Mouse (Mus musculus): ENCODE data around the gene Ankrd13c. TPM values are rescaled to one million over a fixed set of nuclear protein-coding genes. Genes with fewer than 3 reads are reported as not detected.

Gene Ankrd13c
- polyA plus RNA-seq (2015; fragmentation: Nextera tagmentation; extraction: Ambion mirVana) = 13.2 and 15.9 TPM in 2 replicates

- DNase-seq (ENCODE audit: low spot score) (peak; percentile 93), ATAC-seq (ENCODE audit: low FRiP score, low TSS enrichment) (peak; percentile 99)
- Histone ChIP-seq H3K4me1 (replicated peaks; ENCODE audit: control insufficient read depth, insufficient read depth) (no peaks in the 10 kb centered on the region), H3K27ac (replicated peaks) (peak within 1 kb of the TSS; percentile 98), H3K9me3 (ENCODE audit: control insufficient read depth, low read length) (no peaks in the 10 kb centered on the region), H3K9ac (ENCODE audit: low read length) (peak within 1 kb of the TSS; percentile 97), H3K27me3 (ENCODE audit: control insufficient read depth, insufficient read depth, low read length) (no peaks in the 10 kb centered on the region), H3K4me3 (ENCODE audit: low read depth, low read length) (peak within 1 kb of the TSS; percentile 97), H3K4me2 (replicated peaks; ENCODE audit: low read depth) (peak within 1 kb of the TSS; percentile 91), H3K36me3 (ENCODE audit: control insufficient read depth, insufficient read depth, low read length) (no peaks in the 10 kb centered on the region)
- WGBS = under 1% methylated on average over 44 of the region's 45 CpGs
- TF ChIP-seq EP300 (optimal IDR thresholded peaks at IDR 0.05) (peak; percentile 92), CTCF (IDR thresholded peaks at IDR 0.05; ENCODE audit: low read depth) (no peak)
Measured at GRCm38 (mm10) chr3:157946843-157947358, at the start of gene Ankrd13c. Ankrd13c (plus strand) TSS chr3:157947239.

DNA sequence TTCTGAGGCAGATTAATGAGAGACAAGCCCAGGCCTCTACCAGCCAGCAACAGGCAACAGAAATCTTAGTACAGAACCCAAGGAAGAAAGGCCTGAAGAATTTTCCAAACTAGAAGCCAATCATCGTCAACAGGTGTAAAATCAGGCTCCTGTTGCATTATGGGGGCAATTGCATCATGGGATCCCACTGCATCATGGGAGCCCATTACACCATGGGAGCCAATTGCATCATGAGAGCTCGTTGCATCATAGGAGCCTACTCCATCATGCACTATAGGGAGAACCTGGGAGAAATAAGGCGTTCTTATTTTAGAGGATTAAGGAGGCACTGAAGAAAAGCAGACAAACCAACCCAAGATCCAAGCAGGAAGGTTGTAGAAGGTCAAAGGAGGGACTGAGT is 49.4 kb upstream of the Ankrd13c start:
- Histone ChIP-seq H3K4me1 (replicated peaks; ENCODE audit: control insufficient read depth, insufficient read depth) (no peaks in the 10 kb centered on the region), H3K4me2 (replicated peaks; ENCODE audit: low read depth) (no peak overlapping the region), H3K27me3 (ENCODE audit: control insufficient read depth, insufficient read depth, low read length) (no peaks in the 10 kb centered on the region), H3K9me3 (ENCODE audit: control insufficient read depth, low read length) (no peaks in the 10 kb centered on the region), H3K4me3 (ENCODE audit: low read depth, low read length) (no peak overlapping the region), H3K36me3 (ENCODE audit: control insufficient read depth, insufficient read depth, low read length) (no peaks in the 10 kb centered on the region), H3K27ac (replicated peaks) (no peak overlapping the region), H3K9ac (ENCODE audit: low read length) (no peak overlapping the region)
- TF ChIP-seq CTCF (IDR thresholded peaks at IDR 0.05; ENCODE audit: low read depth) = no peak
- no peak for TF ChIP-seq EP300 (optimal IDR thresholded peaks at IDR 0.05)
- DNase-seq (ENCODE audit: low spot score) = no peak
- WGBS = 83% methylated on average over 3 of the region's 3 CpGs
- no peak for ATAC-seq (ENCODE audit: low FRiP score, low TSS enrichment)

DNA sequence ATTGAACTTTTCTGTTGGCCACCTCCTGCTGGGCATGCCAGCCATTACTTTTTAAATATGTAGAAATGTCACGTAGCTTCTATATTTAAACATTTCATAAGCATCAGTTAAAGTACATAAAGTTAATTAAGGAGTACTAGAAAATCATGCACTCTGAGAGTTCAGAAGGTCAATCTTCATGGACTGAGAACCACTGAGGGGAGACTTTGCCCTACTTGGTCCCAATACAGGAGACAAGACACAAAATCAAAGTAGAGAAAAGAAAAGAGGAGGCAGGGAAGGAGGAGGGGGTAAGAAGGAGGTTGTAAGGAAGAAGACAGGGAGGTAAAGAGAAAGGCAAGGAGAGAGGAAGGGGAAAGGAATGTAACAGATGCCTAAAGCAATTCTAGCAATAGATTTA is 47.1 kb upstream of the Ankrd13c start:
- H3K9me3 ChIP-seq (ENCODE audit: control insufficient read depth, low read length) = no peaks in the 10 kb centered on the region
- H3K4me2 ChIP-seq (replicated peaks; ENCODE audit: low read depth) = no peak overlapping the region
- 86% methylated on average over 1 of the region's 1 CpGs for WGBS
- no peaks in the 10 kb centered on the region for H3K36me3 ChIP-seq (ENCODE audit: control insufficient read depth, insufficient read depth, low read length)
- H3K4me1 ChIP-seq (replicated peaks; ENCODE audit: control insufficient read depth, insufficient read depth) = no peaks in the 10 kb centered on the region
- H3K4me3 ChIP-seq (ENCODE audit: low read depth, low read length) = no peak overlapping the region
- no peak for DNase-seq (ENCODE audit: low spot score)
- ATAC-seq (ENCODE audit: low FRiP score, low TSS enrichment) = no peak
- no peaks in the 10 kb centered on the region for H3K27me3 ChIP-seq (ENCODE audit: control insufficient read depth, insufficient read depth, low read length)
- no peak overlapping the region for H3K9ac ChIP-seq (ENCODE audit: low read length)
- TF ChIP-seq EP300 (optimal IDR thresholded peaks at IDR 0.05) (no peak), CTCF (IDR thresholded peaks at IDR 0.05; ENCODE audit: low read depth) (no peak)
- no peak overlapping the region for H3K27ac ChIP-seq (replicated peaks)

GRCm38 (mm10) chr3:157901721-157902120 is 45.3 kb upstream of the Ankrd13c start:
- DNase-seq (ENCODE audit: low spot score) (no peak), ATAC-seq (ENCODE audit: low FRiP score, low TSS enrichment) (no peak)
- Histone ChIP-seq H3K4me2 (replicated peaks; ENCODE audit: low read depth) (no peak overlapping the region), H3K9me3 (ENCODE audit: control insufficient read depth, low read length) (no peaks in the 10 kb centered on the region), H3K9ac (ENCODE audit: low read length) (no peak overlapping the region), H3K4me1 (replicated peaks; ENCODE audit: control insufficient read depth, insufficient read depth) (no peaks in the 10 kb centered on the region), H3K36me3 (ENCODE audit: control insufficient read depth, insufficient read depth, low read length) (no peaks in the 10 kb centered on the region), H3K27ac (replicated peaks) (no peak overlapping the region), H3K4me3 (ENCODE audit: low read depth, low read length) (no peak overlapping the region), H3K27me3 (ENCODE audit: control insufficient read depth, insufficient read depth, low read length) (no peaks in the 10 kb centered on the region)
- 84% methylated on average over 5 of the region's 5 CpGs for WGBS
- TF ChIP-seq CTCF (IDR thresholded peaks at IDR 0.05; ENCODE audit: low read depth) (no peak), EP300 (optimal IDR thresholded peaks at IDR 0.05) (no peak)

DNA sequence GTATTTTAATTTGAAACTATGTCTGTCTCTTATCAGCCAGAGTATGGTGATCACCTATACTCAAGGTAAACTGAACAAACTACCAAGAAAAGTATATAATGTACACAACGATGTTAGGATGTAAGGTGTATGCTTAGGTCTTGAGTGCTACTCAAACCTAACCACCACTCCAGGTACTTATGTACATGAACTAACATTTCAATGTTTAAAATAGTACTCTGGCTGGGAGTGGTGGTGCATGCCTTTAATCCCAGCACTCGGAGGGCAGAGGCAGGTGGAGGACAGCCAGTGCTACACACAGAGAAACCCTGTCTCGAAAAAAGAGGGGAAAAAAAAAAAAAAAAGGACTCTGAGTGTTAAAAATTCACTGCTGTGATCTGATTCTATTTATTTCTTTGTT is 38.9 kb upstream of the Ankrd13c start:
- WGBS = 78% methylated on average over 3 of the region's 3 CpGs
- Histone ChIP-seq H3K4me3 (ENCODE audit: low read depth, low read length) (no peak overlapping the region), H3K9ac (ENCODE audit: low read length) (no peak overlapping the region), H3K27ac (replicated peaks) (no peak overlapping the region), H3K27me3 (ENCODE audit: control insufficient read depth, insufficient read depth, low read length) (no peaks in the 10 kb centered on the region), H3K36me3 (ENCODE audit: control insufficient read depth, insufficient read depth, low read length) (0 out of 2 replicates have a peak, but pooled peaks cover 3% of the 10 kb centered on the region), H3K9me3 (ENCODE audit: control insufficient read depth, low read length) (no peaks in the 10 kb centered on the region), H3K4me2 (replicated peaks; ENCODE audit: low read depth) (no peak overlapping the region), H3K4me1 (replicated peaks; ENCODE audit: control insufficient read depth, insufficient read depth) (no peaks in the 10 kb centered on the region)
- DNase-seq (ENCODE audit: low spot score) (no peak), ATAC-seq (ENCODE audit: low FRiP score, low TSS enrichment) (no peak)
- TF ChIP-seq EP300 (optimal IDR thresholded peaks at IDR 0.05) (no peak), CTCF (IDR thresholded peaks at IDR 0.05; ENCODE audit: low read depth) (no peak)

DNA sequence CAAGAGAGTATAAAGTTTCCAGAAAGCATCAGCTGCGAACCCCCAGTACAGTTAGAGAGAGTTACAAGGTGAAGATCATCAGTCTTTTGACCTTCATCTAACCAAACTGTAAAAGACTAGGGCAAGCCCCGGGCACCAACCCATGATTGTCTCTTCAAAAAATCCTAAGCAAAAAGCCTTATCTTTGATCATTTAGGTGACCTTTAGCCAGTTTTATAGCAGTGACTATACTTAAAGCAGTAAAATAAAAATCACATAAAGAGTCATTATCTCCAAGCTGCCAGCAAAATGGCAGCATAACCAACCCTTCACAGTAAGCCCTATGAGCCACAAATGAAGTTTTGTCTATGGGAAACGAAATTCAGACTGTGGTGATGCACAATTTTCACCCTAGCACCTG is 36.8 kb upstream of the Ankrd13c start:
- no peak for TF ChIP-seq EP300 (optimal IDR thresholded peaks at IDR 0.05)
- no peak for TF ChIP-seq CTCF (IDR thresholded peaks at IDR 0.05; ENCODE audit: low read depth)
- ATAC-seq (ENCODE audit: low FRiP score, low TSS enrichment) (no peak), DNase-seq (ENCODE audit: low spot score) (no peak)
- H3K27me3 ChIP-seq (ENCODE audit: control insufficient read depth, insufficient read depth, low read length) = no peaks in the 10 kb centered on the region
- no peak overlapping the region for H3K4me2 ChIP-seq (replicated peaks; ENCODE audit: low read depth)
- H3K27ac ChIP-seq (replicated peaks) = no peak overlapping the region
- no peak overlapping the region for H3K4me3 ChIP-seq (ENCODE audit: low read depth, low read length)
- H3K36me3 ChIP-seq (ENCODE audit: control insufficient read depth, insufficient read depth, low read length) = 0 out of 2 replicates have a peak, but pooled peaks cover 3% of the 10 kb centered on the region
- no peak overlapping the region for H3K9ac ChIP-seq (ENCODE audit: low read length)
- H3K4me1 ChIP-seq (replicated peaks; ENCODE audit: control insufficient read depth, insufficient read depth) = no peaks in the 10 kb centered on the region
- H3K9me3 ChIP-seq (ENCODE audit: control insufficient read depth, low read length) = no peaks in the 10 kb centered on the region
- WGBS = 77% methylated on average over 3 of the region's 3 CpGs

All from stomach, postnatal 0 days (tissue).